Mouse (Mus musculus) gastrocnemius, adult 2 months (tissue): ENCODE measurements around the gene Prickle2. TPM values are rescaled to one million over a fixed set of nuclear protein-coding genes. Genes with fewer than 3 reads are reported as not detected.

Experiments used
- DNase-seq: peaks from one replicate; pipeline ENCODE4 v3.0.0; 2022
- H3K27ac ChIP-seq: fragments of 200-600 bp; 2 replicates; pipeline ENCODE4 v1.8.1; 2022; ENCODE audit warnings: mild to moderate bottlenecking
- H3K4me3 ChIP-seq: fragments of 200-600 bp; 2 replicates; pipeline ENCODE4 v1.8.1; 2022; ENCODE audit warnings: mild to moderate bottlenecking, moderate library complexity
- CTCF ChIP-seq: fragments of 200-600 bp; IDR thresholded peaks from 2 replicates; pipeline ENCODE4 v1.8.1; 2022; ENCODE audit warnings: antibody characterized with exemption, mild to moderate bottlenecking, moderate library complexity
- intact Hi-C: fragments of 180-260 bp; cut with DNase I; formaldehyde crosslinking; loops from one replicate; pipeline ENCODE4 v1.15.1; 2025
- total RNA-seq, 2 experiments: library from RNA; stranded (reverse); gene quantifications; 2 replicates each; pipeline ENCODE4 v1.2.3; 2021

Prickle2 gene
- total RNA-seq, 2 experiments from 2014 or later = 1.2 to 2.3 TPM

GRCm38 (mm10) chr6:92395556-92395955 lies 310.4 kb downstream of the Prickle2 start:
- no peak overlapping the region for H3K27ac ChIP-seq
- TF ChIP-seq CTCF = no peak
- intact Hi-C loops = no loop called here
- no peak overlapping the region for H3K4me3 ChIP-seq
- DNase-seq = no peak

DNA sequence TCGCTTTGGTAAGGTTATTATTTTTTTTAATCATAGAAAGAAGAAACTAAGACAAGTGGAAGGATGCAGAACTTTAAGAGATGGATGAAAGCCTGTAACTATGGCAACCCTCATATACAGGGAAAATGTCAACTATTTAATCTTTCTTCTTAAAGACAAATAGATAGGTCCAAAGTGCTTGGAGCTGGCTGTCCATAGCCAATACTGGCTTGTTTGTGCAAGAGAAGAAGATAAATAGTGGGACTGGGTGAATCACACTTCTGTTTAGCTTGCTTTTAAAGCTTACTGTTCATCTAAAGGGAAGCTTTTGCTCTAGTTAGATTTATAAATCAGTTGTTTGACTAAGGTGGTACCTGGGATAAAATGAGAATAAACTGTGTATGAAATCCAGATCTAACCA lies 310.8 kb downstream of the Prickle2 start:
- Histone ChIP-seq H3K4me3 (no peak overlapping the region), H3K27ac (no peak overlapping the region)
- intact Hi-C loops = no loop called here
- no peak for DNase-seq
- no peak for TF ChIP-seq CTCF

DNA sequence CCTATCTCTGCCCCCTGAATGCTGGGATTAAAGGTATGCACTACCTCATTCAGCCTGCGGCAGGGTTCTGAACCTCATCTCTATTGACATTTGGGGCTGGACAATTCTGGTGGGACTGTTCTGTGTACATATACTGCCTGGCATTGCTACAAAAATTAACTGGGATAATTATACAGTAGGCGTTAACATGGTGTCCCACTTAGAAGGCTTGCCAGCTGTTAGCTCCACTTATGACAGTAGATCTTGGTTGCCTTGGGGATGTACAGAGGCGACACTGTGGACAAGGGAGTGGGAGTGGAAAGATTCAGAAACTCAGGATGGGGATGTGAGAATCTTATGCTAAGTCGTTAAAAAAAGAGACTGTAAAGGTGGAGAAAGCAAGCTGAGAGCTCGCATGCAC lies 311.3 kb downstream of the Prickle2 start:
- no peak overlapping the region for H3K27ac ChIP-seq
- intact Hi-C loops = no loop called here
- no peak for DNase-seq
- H3K4me3 ChIP-seq = no peak overlapping the region
- TF ChIP-seq CTCF = no peak

GRCm38 (mm10) chr6:92390321-92390720 lies 315.6 kb downstream of the Prickle2 start:
- Histone ChIP-seq H3K4me3 (no peak overlapping the region), H3K27ac (peak overlapping the region; percentile 31; the same call in 1 of the 2 replicates)
- intact Hi-C loops = no loop called here
- DNase-seq = peak; percentile 86
- no peak for TF ChIP-seq CTCF

- DNase-seq = no peak
- Histone ChIP-seq H3K27ac (peak overlapping the region; percentile 20), H3K4me3 (no peak overlapping the region)
- no peak for TF ChIP-seq CTCF
- intact Hi-C loops = no loop called here
These were observed 317.3 kb downstream of the Prickle2 start for GRCm38 (mm10) chr6:92388681-92389080.

DNA sequence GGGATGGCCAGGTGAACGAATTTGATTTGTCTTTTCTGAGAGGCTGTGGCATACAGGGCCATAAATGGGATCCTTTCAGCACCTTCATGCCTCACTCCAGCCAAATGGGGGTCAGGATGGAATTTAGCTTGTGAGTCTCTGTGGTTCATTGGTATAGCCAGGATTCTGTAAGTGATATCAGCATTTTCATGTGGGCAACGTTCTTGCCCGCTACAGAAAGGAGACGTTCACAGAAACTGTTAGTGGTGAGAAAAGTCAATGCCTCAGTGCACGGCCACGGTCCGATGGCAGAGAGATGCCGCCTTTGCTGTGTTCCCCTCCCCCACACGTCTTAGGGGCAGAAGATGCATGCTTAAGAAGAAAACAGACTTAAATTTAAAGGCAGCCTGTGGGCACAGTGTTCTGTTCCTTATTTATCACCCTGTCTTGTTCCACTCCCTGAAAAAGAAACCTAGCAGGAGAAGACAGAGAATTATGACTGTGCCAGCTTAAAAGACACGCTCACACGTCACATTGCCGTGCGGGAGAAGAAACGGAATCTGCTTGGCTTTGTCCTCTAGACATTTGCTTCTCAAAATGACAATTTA lies 322.7 kb downstream of the Prickle2 start:
- no peak for TF ChIP-seq CTCF
- DNase-seq = no peak
- Histone ChIP-seq H3K27ac (no peak overlapping the region), H3K4me3 (no peak overlapping the region)
- intact Hi-C loops = no loop called here

DNA sequence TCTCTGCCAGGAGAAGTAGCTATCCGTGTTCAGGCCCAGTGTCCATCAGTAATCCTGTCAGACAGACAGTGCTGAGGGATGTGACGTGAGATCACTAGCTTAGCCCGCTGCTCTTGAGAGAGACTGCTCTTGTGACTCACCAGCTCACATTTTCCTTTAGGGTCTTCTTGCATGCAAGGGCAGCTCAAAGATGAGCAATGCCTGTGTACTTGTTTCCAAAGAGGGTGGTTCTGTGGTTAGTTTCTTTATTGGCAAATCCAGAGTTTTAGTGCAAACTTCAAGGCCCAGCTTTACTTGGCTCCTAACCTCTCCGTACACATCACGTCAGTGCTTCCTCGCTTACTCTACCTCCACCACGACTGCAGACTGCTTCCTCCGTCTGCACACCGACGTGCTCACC lies 324.9 kb downstream of the Prickle2 start:
- Histone ChIP-seq H3K27ac (no peak overlapping the region), H3K4me3 (no peak overlapping the region)
- intact Hi-C loops = no loop called here
- TF ChIP-seq CTCF = no peak
- no peak for DNase-seq

DNA sequence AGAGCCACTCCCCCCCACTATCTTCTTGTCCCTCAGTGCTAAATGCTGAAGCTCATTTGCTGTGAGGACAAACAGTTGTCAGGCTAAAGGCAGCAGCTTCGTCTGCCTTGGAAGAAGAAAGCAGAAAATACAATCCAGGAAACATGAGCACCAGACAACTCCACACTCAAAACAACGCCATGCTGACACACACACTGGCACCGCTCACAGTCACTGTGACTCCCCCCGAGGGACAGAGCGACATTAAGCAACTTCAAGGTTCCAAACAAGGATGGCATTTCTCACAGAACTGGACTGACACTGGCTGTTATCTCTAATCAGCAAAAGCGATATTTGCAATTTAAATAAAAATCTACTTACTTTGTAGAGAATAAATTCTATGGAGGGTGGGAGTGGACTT lies 331.1 kb downstream of the Prickle2 start:
- TF ChIP-seq CTCF = no peak
- no peak overlapping the region for H3K27ac ChIP-seq
- no peak for DNase-seq
- no peak overlapping the region for H3K4me3 ChIP-seq
- intact Hi-C loops = no loop called here

- no peak for TF ChIP-seq CTCF
- no peak overlapping the region for H3K27ac ChIP-seq
- H3K4me3 ChIP-seq = no peak overlapping the region
- intact Hi-C loops = no loop called here
- no peak for DNase-seq
These were observed 335.1 kb downstream of the Prickle2 start for GRCm38 (mm10) chr6:92370896-92371295.

DNA sequence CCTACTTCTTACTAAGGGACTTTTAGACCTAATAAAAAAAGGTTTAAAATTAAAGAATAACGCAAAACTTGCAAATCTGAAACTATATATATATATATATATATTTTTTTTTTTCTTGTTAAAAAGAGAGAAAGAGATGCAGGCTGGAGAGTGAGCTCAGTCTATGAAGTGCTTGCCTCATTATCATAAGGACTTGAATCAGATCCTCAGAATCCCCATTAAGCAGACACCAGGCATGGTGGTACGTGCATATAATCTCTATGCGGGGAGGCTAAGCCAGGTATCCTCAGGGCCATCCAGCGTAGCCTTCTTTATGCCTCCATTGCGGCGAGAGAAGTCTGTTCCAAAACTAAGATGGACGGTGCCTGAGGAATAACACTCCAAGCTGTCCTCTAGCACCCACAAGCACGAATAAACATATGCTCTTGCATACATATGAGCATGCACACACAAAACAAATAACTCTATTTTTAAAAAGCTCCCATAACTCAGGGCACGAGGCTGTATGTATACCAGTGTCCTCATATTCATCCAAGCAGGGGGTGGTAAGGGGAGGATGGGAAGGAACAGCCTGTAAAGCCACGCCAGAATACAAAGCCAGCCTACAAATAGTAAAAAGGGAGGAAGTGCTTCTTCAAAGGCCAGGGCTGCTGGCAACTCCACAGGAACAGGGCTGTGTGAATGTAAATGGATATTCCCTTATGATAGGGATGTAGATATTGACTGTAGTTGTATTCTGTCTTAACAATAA lies 358.5 kb downstream of the Prickle2 start:
- Histone ChIP-seq H3K4me3 (no peak overlapping the region), H3K27ac (no peak overlapping the region)
- intact Hi-C loops = no loop called here
- TF ChIP-seq CTCF = no peak
- DNase-seq = no peak

DNA sequence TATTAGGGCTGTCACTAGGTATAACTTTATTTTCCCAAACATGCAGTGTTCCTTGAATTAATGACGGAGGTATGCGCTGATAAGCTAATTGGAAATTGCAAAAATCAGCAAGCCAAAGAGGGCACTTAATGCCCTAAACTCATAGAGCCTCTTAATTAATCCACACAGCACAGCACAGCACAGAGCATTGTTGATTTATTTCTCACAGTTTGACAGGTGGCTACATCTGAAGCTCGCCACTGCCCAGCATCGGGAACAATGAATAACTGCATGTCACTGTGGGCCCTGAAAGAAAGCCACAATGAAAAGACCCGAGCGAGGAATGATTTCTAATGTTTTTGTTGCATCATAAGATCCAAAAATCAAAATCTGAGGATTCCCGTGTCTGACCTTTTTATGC lies 359.2 kb downstream of the Prickle2 start:
- intact Hi-C loops = no loop called here
- Histone ChIP-seq H3K27ac (no peak overlapping the region), H3K4me3 (no peak overlapping the region)
- no peak for DNase-seq
- no peak for TF ChIP-seq CTCF

DNA sequence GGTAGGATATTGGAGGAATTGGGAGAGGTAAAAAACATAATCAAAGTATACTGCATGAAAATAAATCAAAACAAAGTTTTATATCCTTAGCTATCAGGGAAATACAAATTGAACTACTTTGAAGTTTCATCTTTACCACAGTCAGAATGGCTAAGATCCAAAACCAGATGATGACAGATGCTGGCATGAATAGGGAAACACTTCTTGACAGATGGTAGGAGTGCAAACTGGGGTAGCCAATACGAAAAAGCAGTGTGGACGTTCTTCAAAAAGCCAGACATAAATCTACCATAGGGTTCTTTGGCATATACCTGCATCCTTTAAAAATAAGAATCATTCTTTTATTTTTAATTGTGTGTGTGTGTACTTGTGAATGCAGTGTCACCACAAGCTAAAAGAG lies 360.8 kb downstream of the Prickle2 start:
- TF ChIP-seq CTCF = no peak
- intact Hi-C loops = no loop called here
- DNase-seq = no peak
- no peak overlapping the region for H3K27ac ChIP-seq
- H3K4me3 ChIP-seq = no peak overlapping the region

DNA sequence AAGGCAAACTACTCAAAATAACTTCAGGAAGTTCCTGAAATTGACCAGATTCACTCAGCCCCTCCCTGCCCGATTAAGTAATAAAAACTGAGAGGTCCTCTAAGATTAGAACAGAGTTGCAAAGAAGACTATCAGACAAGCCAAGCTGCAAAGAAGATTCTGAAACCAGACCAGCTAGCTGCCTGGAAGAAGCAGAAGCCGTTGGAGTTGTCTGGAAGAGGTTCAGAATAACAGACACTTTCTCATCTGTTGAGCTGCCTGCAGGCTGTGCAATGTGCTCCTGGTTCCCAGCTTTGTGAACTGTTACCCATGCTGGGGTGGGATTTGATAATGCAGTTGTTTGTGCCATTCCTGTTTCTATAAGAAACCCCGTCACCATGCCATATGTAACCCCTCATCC lies 361.4 kb downstream of the Prickle2 start:
- no peak for TF ChIP-seq CTCF
- intact Hi-C loops = no loop called here

More for the DNA sequence above, 361.4 kb downstream of the Prickle2 start:
- Histone ChIP-seq H3K4me3 (no peak overlapping the region), H3K27ac (no peak overlapping the region)
- DNase-seq = no peak

Other genes with a start within 250 kb of the Prickle2 start
- gene A730049H05Rik, start 110.3 kb upstream of the Prickle2 start, total RNA-seq = under 1 TPM in 1 of 2 experiments, not detected in 1; 0.11 TPM
- under 1 TPM; 0.50 to 0.51 TPM for gene Gm15737, start 163.2 kb upstream of the Prickle2 start, total RNA-seq
- 1 to 10 TPM; 8.5 to 8.9 TPM for gene Adamts9, start 237.3 kb upstream of the Prickle2 start, total RNA-seq